Mouse (Mus musculus): Measurements from ENCODE around the gene Swap70.
A peak's percentile ranks its signal among the peaks of the same experiment; 100 is the strongest.

The Swap70 gene

GRCm38 (mm10) chr7:110282797-110283196, 61.3 kb downstream of the Swap70 start:
- TF ChIP-seq POU5F1 (IDR thresholded peaks at IDR 0.05; ENCODE audit: borderline replicate concordance, low read length) (no peak), NANOG (IDR thresholded peaks at IDR 0.05; ENCODE audit: borderline replicate concordance, low read length) (no peak), CTCF (conservative IDR thresholded peaks at IDR 0.05; ENCODE audit: low read length) (no peak)
- no peaks in the 10 kb centered on the region for H3K9me3 ChIP-seq (ENCODE audit: low read length)
- H3K4me3 ChIP-seq (replicated peaks; ENCODE audit: low read length) = no peak overlapping the region
- peaks cover 26% of the 10 kb centered on the region for H3K4me1 ChIP-seq (replicated peaks; ENCODE audit: low read depth, low read length)
- peaks cover 73% of the 10 kb centered on the region for H3K36me3 ChIP-seq (ENCODE audit: insufficient read depth, low read length)
- no peaks in the 10 kb centered on the region for H3K27me3 ChIP-seq (ENCODE audit: insufficient read depth, low read length)

DNA sequence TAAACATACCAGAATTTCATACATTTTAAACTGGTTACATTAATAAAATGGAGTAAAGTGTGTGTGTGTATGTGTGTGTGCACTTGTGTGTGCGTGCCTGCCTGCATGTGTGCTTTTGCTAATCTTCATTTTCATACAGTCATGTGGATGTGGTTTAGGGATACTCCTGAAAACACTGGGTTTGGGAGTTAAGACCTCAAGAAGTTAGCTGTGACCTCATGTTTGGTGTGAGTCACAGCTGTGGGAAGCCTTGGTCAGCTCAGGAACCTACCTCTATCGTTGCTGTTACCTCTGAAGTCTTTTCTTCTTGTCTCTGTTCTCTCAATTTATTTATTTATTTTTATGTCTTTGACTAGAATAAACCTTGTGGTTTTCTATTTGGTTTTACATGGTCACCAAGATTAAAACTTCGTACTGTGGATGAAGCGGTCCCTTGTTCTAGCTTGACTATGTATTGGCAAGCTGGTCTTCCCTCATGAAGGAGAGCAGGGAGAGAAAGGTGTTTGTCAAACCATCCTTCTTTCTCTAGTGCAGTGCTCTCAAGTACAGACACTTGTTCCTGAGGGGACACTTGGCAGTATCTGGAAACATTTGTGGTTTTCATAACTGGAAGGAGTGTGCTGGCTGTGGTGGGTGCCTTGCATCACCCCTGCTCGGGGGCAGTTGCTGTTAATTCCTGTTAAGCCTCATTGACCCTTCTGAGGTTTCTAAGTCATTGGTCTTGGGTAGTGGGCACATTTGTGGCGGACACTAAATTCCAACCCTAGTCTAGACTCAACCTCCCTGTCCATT, 62.2 kb downstream of the Swap70 start:
- no peak for TF ChIP-seq NANOG (IDR thresholded peaks at IDR 0.05; ENCODE audit: borderline replicate concordance, low read length)
- TF ChIP-seq CTCF (conservative IDR thresholded peaks at IDR 0.05; ENCODE audit: low read length) = no peak
- TF ChIP-seq POU5F1 (IDR thresholded peaks at IDR 0.05; ENCODE audit: borderline replicate concordance, low read length) = no peak
- Histone ChIP-seq H3K4me3 (replicated peaks; ENCODE audit: low read length) (no peak overlapping the region), H3K27me3 (ENCODE audit: insufficient read depth, low read length) (no peaks in the 10 kb centered on the region), H3K4me1 (replicated peaks; ENCODE audit: low read depth, low read length) (peaks cover 30% of the 10 kb centered on the region), H3K9me3 (ENCODE audit: low read length) (no peaks in the 10 kb centered on the region), H3K36me3 (ENCODE audit: insufficient read depth, low read length) (peaks cover 64% of the 10 kb centered on the region)

DNA sequence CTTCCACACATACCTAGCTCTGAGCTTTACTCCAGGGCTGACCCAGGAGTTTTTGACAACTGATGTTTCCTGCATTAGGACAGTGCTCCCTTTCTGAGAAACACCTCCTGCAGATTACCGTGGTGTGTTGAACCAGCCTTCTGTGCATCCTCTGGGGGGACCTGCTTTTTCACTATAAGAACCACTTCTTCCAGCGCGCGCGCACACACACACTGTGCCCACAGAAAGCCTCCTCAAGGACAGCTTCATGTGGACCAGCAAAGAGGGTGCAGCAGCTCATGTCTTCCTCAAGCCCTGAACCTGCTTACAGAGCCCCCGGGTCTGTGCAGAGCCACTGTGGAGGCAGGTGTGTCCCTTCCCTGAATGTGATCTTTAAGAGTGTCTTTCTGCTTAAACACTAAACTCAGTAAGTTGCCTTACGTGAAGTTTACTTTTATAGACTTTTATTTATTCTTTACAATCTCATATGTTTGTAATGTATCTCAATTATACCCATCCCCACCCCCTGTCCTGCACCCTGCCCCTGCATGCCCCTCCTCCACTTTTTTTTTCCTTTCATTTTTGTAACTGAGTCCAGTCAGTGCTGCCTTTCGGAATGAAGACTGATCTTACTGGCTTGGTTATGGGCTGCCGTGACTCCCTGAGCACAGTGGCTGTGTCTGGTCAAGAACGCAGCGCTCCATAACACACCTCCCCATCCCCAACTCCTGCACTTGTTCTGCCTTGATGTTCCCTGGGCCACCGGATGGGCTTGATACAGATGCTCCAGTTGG, 63.8 kb downstream of the Swap70 start:
- H3K4me3 ChIP-seq (replicated peaks; ENCODE audit: low read length) = no peak overlapping the region
- no peak for TF ChIP-seq NANOG (IDR thresholded peaks at IDR 0.05; ENCODE audit: borderline replicate concordance, low read length)
- no peak for TF ChIP-seq POU5F1 (IDR thresholded peaks at IDR 0.05; ENCODE audit: borderline replicate concordance, low read length)
- TF ChIP-seq CTCF (conservative IDR thresholded peaks at IDR 0.05; ENCODE audit: low read length) = no peak
- peaks cover 48% of the 10 kb centered on the region for H3K36me3 ChIP-seq (ENCODE audit: insufficient read depth, low read length)

DNA sequence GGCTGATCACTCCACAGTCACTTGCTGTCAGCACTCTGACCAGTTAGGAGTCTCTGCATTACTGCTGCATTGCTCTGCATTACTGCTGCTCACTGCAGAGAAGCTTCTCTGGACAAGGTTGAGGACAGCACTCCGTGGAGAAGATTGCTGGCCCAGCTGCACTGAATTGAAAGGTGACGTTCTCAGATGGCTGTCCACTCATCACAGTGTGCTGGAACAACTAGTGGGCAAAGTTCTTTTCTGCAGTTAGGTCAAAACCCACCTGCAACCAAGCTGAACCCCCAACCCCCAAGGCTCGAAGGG, 64.3 kb downstream of the Swap70 start:
- H3K4me1 ChIP-seq (replicated peaks; ENCODE audit: low read depth, low read length) = peaks cover 43% of the 10 kb centered on the region
- H3K36me3 ChIP-seq (ENCODE audit: insufficient read depth, low read length) = peaks cover 44% of the 10 kb centered on the region
- no peak overlapping the region for H3K4me3 ChIP-seq (replicated peaks; ENCODE audit: low read length)
- H3K9me3 ChIP-seq (ENCODE audit: low read length) = no peaks in the 10 kb centered on the region
- H3K27me3 ChIP-seq (ENCODE audit: insufficient read depth, low read length) = no peaks in the 10 kb centered on the region
- TF ChIP-seq NANOG (IDR thresholded peaks at IDR 0.05; ENCODE audit: borderline replicate concordance, low read length) = no peak

More for the DNA sequence above, 63.8 kb downstream of the Swap70 start:
- Histone ChIP-seq H3K27me3 (ENCODE audit: insufficient read depth, low read length) (no peaks in the 10 kb centered on the region), H3K4me1 (replicated peaks; ENCODE audit: low read depth, low read length) (peaks cover 39% of the 10 kb centered on the region), H3K9me3 (ENCODE audit: low read length) (no peaks in the 10 kb centered on the region)

DNA sequence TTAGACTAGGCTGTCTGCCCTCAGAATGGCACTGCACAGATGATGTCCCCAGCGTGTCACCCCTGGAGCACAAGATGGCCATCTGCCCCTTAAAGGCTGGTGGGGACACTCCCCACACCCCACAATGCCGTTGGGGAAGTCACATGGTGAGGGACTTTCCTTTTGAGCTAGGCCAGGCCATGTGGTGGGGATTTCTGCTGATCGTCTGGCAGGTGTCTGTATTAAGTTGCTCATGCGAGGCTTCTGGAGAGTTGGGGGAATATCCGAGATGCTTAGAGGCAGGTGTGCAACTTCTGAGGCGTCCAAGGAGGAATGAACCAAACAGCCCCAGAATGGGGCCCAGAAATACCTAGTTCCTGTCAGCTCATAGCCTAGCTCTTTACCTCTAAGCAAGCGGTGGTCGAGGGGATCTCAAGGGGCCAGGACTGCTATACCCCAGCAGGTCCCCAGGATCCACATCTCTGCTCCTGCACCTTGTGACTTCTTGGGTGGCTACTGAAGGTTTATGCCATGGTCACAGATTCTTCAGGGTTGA, 64.8 kb downstream of the Swap70 start:
- Histone ChIP-seq H3K27me3 (ENCODE audit: insufficient read depth, low read length) (no peaks in the 10 kb centered on the region), H3K9me3 (ENCODE audit: low read length) (no peaks in the 10 kb centered on the region), H3K4me3 (replicated peaks; ENCODE audit: low read length) (no peak overlapping the region), H3K4me1 (replicated peaks; ENCODE audit: low read depth, low read length) (peaks cover 41% of the 10 kb centered on the region), H3K36me3 (ENCODE audit: insufficient read depth, low read length) (peaks cover 39% of the 10 kb centered on the region)
- no peak for TF ChIP-seq POU5F1 (IDR thresholded peaks at IDR 0.05; ENCODE audit: borderline replicate concordance, low read length)
- no peak for TF ChIP-seq NANOG (IDR thresholded peaks at IDR 0.05; ENCODE audit: borderline replicate concordance, low read length)
- no peak for TF ChIP-seq CTCF (conservative IDR thresholded peaks at IDR 0.05; ENCODE audit: low read length)

GRCm38 (mm10) chr7:110286838-110287475, 65.4 kb downstream of the Swap70 start:
- no peaks in the 10 kb centered on the region for H3K27me3 ChIP-seq (ENCODE audit: insufficient read depth, low read length)
- peaks cover 32% of the 10 kb centered on the region for H3K36me3 ChIP-seq (ENCODE audit: insufficient read depth, low read length)
- no peak overlapping the region for H3K4me3 ChIP-seq (replicated peaks; ENCODE audit: low read length)
- no peaks in the 10 kb centered on the region for H3K9me3 ChIP-seq (ENCODE audit: low read length)
- TF ChIP-seq CTCF (conservative IDR thresholded peaks at IDR 0.05; ENCODE audit: low read length) (peak; percentile 67), POU5F1 (IDR thresholded peaks at IDR 0.05; ENCODE audit: borderline replicate concordance, low read length) (no peak)
- peaks cover 36% of the 10 kb centered on the region for H3K4me1 ChIP-seq (replicated peaks; ENCODE audit: low read depth, low read length)

DNA sequence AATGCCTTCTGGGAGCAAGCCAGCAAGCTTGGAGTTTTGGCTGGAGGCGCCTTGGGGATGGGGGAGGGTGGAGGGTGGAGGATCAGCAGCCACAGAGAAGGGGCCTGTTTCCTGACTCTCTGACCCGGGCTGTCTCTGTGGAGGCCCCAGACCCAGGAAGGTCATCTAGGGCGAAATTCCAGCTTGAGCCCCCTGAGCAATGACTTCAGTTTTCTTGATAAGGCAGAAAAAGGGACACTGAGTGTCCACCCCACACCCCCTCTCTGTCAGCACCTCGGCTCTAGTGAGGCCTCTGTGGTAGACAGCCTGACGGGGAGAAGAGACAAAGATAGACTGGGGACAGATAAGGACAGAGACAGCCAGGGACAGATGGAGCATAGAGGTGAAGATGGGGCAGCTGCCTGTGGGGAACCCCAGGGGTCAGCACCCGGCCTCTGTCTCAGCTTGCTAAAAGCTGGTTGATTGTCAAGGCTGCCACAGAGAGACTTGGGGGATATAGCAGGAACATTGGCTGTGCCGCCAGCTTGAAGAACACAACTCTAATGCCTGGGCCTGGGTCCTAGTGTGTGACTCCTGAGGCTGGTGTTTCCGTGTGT, 66.1 kb downstream of the Swap70 start:
- H3K4me1 ChIP-seq (replicated peaks; ENCODE audit: low read depth, low read length) = peaks cover 36% of the 10 kb centered on the region
- H3K36me3 ChIP-seq (ENCODE audit: insufficient read depth, low read length) = peaks cover 26% of the 10 kb centered on the region
- no peaks in the 10 kb centered on the region for H3K27me3 ChIP-seq (ENCODE audit: insufficient read depth, low read length)
- no peaks in the 10 kb centered on the region for H3K9me3 ChIP-seq (ENCODE audit: low read length)
- no peak for TF ChIP-seq POU5F1 (IDR thresholded peaks at IDR 0.05; ENCODE audit: borderline replicate concordance, low read length)
- no peak for TF ChIP-seq NANOG (IDR thresholded peaks at IDR 0.05; ENCODE audit: borderline replicate concordance, low read length)
- TF ChIP-seq CTCF (conservative IDR thresholded peaks at IDR 0.05; ENCODE audit: low read length) = no peak
- no peak overlapping the region for H3K4me3 ChIP-seq (replicated peaks; ENCODE audit: low read length)

- H3K27me3 ChIP-seq (ENCODE audit: insufficient read depth, low read length) = no peaks in the 10 kb centered on the region
- TF ChIP-seq CTCF (conservative IDR thresholded peaks at IDR 0.05; ENCODE audit: low read length) (no peak), POU5F1 (IDR thresholded peaks at IDR 0.05; ENCODE audit: borderline replicate concordance, low read length) (no peak), NANOG (IDR thresholded peaks at IDR 0.05; ENCODE audit: borderline replicate concordance, low read length) (no peak)
- H3K36me3 ChIP-seq (ENCODE audit: insufficient read depth, low read length) = peaks cover 22% of the 10 kb centered on the region
- H3K9me3 ChIP-seq (ENCODE audit: low read length) = no peaks in the 10 kb centered on the region
- H3K4me1 ChIP-seq (replicated peaks; ENCODE audit: low read depth, low read length) = peaks cover 36% of the 10 kb centered on the region
- no peak overlapping the region for H3K4me3 ChIP-seq (replicated peaks; ENCODE audit: low read length)
Measured at GRCm38 (mm10) chr7:110288191-110288604, 66.7 kb downstream of the Swap70 start.
